Mouse (Mus musculus) thymus, adult 2 months (tissue): ENCODE data around the gene Tenm2.

ENCODE experiments used
- CTCF ChIP-seq: fragments of 200-500 bp; IDR thresholded peaks from 2 replicates; pipeline ENCODE4 v1.5.1; 2012; ENCODE audit warnings: mild to moderate bottlenecking, control low read depth, low read length, moderate library complexity, borderline replicate concordance; ENCODE audit not compliant: control insufficient read depth, poor library complexity, insufficient read depth; ENCODE audit errors: extremely low read depth
- POLR2A ChIP-seq: fragments of 200-500 bp; IDR thresholded peaks from 2 replicates; pipeline ENCODE4 v1.6.1; 2012; ENCODE audit warnings: mild to moderate bottlenecking, low read length, control low read depth, moderate library complexity; ENCODE audit not compliant: control insufficient read depth, poor library complexity, insufficient read depth; ENCODE audit errors: extremely low read depth

- TF ChIP-seq POLR2A (no peak), CTCF (no peak)
These were observed 991.3 kb downstream of the Tenm2 start for GRCm38 (mm10) chr11:36244491-36244882.
